Mouse (Mus musculus) liver, embryonic 11.5 days (tissue): ENCODE measurements around the gene Pdhb. TPM values are rescaled to one million over a fixed set of nuclear protein-coding genes. Genes with fewer than 3 reads are reported as not detected.

Experiments used
- polyA plus RNA-seq: library from polyadenylated mRNA; unstranded; fragments of >200 nt; fragmentation: Nextera tagmentation; extraction: Ambion mirVana; gene quantifications from 2 replicates; pipeline ENCODE4 v1.2.1, GENCODE M21; 2014

Gene Pdhb
- polyA plus RNA-seq, 1 experiment from 2014 or later = 196 TPM

Other genes with a start within 250 kb of the Pdhb start
- gene Gm45521, start 215.7 kb downstream of the Pdhb start, polyA plus RNA-seq = not detected in 2 replicates
- 0.73 and 0.79 TPM in 2 replicates for gene Dnase1l3, start 178.5 kb downstream of the Pdhb start, polyA plus RNA-seq
- 11.9 and 15.0 TPM in 2 replicates for gene Abhd6, start 170.1 kb downstream of the Pdhb start, polyA plus RNA-seq
- gene Rpp14, start 92.7 kb downstream of the Pdhb start, polyA plus RNA-seq = 74.7 and 77.4 TPM in 2 replicates
- 18.5 and 19.1 TPM in 2 replicates for gene Pxk, start 74.8 kb downstream of the Pdhb start, polyA plus RNA-seq
- gene Kctd6, start 41.1 kb upstream of the Pdhb start, polyA plus RNA-seq = 9.0 and 10.6 TPM in 2 replicates
- gene Acox2, start 86.3 kb upstream of the Pdhb start, polyA plus RNA-seq = 1.0 and 1.2 TPM in 2 replicates
- 0.08 and 0.53 TPM in 2 replicates for gene Fam107a, start 145.0 kb upstream of the Pdhb start, polyA plus RNA-seq
- gene Oit1, start 205.7 kb upstream of the Pdhb start, polyA plus RNA-seq = not detected in 2 replicates